Mouse (Mus musculus) kidney, postnatal 36 days (tissue): Measurements from ENCODE around the gene Bcar3.
"Not testable (repeated sequence)": the region's sequence is repeated elsewhere in the genome, so short reads cannot be mapped to it uniquely, and the experiment has no call there.

ENCODE experiments used
- DNase-seq, 2 experiments: peaks; one replicate each; pipeline ENCODE4 v3.0.0; 2021 to 2022; ENCODE audit warnings: mixed read lengths in 2 of 2

Gene Bcar3

DNA sequence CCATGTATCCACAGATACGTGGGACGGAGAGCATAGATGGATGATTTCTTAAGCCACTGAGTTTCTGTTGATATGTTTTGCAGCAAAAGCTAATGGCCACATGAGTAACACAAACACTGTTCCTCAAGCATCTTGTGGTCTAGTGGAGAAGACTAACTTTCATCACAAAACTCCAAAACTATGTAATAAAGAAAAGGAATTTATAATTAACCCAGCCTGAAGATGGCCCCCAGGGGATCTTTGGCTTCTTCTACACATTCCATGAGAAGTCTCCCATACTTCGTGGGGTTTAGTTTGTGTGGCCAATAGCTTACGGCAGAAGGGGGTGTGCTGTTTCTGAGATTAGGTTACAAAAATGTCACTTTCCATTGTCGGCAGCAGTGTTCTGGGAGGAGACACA, 92.5 kb downstream of the Bcar3 start:
- DNase-seq, result no peak

DNA sequence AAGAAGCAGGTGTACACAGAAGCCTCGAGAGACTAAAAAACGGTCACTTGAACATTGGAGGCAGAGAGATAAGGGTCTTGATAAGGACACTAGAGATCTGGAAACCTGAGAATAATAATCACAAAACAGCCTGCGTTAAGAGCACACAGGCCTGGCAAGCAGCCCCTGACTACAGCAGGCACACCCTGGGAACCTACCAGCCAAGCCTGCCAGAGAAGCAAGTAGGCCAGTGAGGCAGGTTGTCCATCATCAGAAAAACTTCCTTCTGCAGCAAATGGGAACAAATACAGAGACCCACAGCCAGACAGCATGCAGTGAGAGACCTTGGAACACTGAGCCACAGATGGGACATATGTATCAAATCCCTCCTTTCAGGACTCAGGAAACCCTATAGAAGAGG, 93.8 kb downstream of the Bcar3 start:
- no peak for DNase-seq

DNA sequence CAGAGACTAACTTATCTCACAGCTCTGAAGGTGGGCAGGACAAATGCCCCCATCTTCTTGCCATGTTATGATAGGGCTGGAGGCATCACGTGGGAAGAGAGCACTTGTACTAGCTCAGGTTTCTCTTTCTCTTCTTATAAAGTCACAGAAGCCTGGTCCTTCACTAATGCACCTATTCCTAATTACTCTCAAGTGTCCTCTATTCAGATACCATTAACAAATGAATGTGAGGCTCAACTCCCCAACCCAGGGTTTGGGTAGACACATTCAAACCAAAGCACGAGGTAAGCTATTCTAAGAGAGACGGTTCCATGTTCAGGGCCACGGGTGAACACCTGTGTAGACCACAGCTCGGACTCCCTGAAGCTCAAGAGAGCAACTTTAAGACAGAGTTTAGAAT, 96.0 kb downstream of the Bcar3 start:
- no peak for DNase-seq

DNA sequence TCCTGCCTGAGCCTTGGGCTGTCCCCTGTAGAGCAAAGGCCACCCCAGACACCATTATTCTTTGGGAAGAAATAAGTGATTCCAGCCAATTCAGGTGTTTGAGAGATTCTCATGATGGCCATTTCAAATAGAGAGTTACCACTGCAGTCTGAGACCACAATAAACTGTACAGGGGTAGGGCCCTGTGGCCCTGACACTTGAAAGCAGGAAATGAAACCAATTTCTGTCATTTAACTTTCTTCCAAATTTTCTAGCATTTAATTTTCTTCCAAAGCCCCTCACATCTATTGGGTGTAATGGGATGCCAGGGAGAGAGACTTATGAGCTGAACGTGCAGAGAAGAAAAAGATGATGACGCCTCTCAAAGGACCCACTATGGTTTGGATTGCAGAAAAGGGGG, 97.2 kb downstream of the Bcar3 start:
- no peak for DNase-seq

DNA sequence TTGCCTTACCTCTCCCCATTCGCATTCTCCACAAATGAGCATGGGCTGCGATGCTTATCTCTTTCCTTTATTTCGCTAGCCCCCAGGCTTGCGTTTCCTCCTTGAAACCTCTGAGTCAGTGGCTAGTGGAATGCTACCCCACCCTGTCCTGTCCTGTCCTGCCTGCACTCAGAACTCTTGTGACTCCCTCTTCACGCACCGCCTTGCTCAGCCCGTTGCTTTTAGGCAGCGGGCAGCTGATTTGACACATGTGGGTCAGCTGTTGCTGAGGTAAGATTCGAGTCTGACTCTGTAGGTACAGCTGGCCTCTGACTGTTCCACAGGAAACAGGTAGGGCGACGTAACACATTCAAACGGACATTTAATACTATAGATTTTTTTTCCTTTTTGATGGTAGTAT, 97.9 kb downstream of the Bcar3 start:
- no peak for DNase-seq

DNA sequence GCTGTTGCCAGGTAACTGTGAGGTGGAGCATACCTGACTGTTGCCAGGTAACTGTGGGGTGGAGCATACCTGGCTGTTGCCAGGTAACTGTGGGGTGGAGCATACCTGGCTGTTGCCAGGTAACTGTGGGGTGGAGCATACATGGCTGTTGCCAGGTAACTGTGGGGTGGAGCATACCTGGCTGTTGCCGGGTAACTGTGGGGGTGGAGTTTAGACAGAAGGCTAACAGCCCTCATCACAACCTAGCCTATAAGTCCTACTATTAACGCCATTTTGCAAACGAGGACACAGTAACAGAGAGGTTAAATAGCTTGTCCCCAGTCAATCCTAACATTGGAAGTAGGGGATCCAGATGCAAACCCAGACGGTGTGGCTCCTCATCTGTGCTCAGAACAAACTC, 99.5 kb downstream of the Bcar3 start:
- DNase-seq, result not testable (repeated sequence)

DNA sequence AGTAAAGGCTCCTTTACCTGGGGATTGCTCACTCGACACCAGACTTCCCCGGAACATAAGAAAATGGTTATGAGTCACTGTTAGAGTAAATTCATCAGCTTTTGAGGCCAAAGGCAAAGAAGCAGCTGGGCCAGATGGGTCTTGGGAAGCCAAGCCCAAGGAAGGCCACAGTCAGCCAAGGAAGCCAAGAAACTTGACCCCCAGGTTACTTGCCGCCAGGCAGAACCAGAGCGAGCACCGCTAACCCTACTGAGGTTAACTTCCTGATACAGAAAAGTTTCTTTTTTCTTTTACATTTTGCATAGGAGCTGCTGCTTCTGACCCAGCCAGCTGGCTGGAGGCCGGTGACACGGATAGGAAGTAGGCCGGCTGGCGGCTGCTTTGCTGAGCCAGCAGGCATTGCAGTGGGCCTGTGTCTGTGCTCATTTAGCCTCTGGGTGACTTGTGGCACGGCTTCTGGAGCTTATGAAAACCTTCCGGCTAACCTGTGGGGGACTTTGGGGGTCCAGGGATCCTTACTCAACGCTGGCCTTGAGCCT, 100.0 kb downstream of the Bcar3 start:
- DNase-seq, result peak in 1 of 2 experiments; percentile 18

DNA sequence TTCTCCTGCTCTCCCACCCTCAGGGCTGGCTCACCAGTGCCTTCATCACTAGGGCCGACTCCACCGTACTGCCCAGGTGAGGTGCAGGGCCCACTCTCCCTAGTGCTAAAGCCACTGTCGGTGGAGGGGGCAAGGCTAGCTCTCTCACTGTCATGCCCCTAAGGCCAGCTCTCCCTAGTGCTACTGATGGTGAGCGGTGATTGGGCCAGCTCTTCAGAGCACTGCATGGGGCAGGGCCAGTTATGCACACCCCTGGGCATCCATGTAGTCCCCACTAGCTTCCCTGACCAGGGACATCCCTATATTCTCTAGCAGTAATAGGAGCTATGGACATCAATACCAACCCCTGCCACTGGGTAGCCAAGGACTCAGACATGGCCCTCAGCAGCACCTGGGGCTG, 103.0 kb downstream of the Bcar3 start:
- DNase-seq, result no peak

DNA sequence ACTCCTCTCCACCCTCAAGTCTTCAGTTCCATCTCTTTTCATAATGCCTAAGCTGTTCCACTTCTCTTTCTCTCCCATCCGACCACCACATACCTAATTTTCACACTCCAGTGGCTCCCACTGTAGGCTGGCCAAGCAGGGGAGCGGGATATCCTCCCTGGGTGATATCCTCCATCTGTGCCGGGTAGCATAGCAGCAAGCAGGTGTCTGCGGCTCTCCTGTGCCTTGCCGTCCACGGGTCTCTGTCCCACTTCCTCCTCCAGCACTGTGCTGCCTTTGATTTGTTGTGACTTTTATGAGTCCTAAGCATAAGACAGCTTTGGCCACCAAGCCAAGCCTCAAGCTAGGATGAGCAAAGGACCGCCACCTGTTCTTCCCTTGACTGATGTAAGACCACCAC, 103.5 kb downstream of the Bcar3 start:
- DNase-seq, result no peak

DNA sequence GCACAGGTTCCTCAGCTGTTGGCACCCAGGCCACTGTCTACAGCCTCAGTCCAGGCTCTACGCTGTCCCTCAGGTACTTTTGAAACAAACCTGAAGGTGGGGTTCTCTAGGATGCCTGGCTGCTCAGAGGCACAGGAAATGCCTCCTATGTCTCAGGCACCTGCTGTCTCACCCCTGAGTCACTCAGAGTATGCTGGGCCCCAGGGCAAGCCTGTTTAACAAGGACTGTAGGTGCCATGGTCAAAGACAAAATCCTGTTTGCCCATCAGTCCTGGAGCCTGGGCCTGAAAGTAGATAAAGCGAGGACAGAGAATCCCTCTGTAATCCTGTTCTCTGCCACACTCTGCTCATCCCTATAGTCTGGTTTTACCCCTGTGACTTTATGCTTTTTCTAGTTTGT, 107.1 kb downstream of the Bcar3 start:
- no peak for DNase-seq

DNA sequence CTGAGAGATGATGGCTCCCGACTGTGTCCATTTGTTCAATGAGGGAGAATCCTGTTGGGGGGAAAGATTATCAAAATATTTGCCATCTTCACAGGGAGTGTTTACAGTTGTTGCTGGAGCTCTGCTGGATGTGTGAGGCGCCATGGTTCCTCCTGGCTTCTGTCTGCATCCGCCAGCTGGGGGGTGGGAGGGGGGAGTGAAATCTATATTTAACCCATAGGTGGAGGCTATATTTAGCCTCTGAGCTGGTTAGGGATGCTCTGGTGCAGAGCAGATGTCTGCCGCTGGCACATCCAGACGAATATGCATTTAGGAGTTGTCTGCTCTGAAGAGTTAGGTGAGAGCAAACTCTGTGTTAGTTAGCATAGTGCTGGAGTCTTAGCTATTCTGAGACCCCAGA, 108.2 kb downstream of the Bcar3 start:
- no peak for DNase-seq

DNA sequence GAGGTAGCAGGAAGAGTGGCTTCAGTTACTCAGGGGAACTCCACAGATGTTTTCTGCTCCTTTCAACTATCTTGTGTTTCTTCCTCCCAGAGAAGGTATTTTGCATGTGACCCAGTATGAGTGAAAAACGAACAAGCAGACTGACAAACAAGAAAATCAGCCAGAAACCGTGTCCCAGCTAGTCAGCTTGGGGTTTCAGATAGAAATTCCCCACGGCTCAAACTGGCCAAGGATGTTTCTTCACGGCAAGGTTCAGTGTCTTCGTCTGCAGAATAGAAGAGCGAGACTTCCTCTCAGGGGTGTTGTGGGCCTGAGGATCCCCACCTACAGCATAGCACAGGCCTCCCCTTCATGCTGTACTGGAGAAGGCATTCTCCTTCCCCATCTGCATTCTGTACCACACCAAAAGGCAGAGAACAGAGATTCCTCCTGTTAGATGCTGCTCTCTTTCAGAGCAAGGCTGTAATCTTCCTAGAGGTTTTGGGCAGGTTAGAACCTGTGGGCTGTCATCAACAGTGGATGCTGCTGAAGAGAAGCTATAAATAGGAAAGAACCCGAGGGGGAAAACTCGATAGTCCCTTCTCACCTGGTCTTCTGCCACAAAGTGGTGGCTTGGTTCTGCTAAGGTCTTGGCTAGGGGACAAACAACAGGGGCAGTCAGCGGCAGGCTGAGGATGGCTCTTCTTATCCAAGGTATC, 110.1 kb downstream of the Bcar3 start:
- DNase-seq, result no peak

DNA sequence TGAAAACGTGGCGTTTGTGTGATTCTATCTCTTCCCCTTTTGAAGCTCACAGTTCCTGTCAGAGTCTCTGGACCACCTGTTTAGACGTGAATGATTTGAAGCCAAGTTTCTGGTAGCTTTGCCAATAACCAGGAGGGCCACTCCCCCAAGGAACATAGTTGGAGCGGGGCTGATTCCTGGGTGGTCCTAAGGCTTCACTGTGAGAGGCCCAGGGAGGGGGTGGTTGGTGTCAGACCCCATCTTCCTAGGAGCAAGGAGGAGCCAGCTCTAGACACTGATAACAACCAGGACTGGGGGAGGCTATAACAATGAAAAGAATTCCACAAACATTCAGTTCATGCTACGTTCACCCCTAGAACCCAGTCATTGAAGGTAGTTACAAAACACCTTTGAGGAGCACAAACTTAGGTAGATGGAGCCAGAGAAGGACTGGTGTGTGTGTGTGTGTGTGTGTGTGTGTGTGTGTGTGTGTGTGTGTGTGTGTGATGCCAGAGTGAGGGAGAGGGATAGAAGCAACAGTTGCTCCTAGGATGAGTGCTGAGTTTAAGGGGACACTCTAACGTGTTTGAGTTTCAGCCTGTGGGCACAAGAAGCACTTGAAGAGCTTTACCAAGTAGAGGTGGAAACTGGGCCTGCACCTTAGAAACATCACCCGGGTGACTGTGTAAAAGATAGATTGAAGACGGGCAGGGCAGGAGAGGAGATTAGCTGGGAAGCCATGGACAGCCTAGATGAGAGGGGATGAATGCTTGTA, 111.4 kb downstream of the Bcar3 start:
- DNase-seq, result no peak

DNA sequence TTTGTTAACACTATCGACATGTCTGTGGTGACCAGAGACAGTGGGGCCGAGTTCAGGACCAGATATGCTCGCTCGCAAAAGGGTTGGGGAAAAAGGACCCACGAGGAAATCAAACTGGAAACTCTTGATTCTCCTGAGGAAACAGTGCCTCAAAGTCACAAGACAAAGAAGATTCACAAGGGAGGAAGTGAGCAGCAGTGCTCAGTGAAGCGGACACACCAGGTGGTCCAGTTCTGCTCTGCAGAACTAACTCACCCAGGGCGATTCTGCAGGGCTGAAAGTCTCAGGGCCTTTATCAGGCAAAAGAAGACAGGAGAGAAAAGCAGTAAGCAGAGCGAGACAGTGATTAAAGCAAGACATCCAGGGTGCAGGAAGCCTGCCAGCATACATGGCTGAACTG, 112.5 kb downstream of the Bcar3 start:
- DNase-seq, result no peak

DNA sequence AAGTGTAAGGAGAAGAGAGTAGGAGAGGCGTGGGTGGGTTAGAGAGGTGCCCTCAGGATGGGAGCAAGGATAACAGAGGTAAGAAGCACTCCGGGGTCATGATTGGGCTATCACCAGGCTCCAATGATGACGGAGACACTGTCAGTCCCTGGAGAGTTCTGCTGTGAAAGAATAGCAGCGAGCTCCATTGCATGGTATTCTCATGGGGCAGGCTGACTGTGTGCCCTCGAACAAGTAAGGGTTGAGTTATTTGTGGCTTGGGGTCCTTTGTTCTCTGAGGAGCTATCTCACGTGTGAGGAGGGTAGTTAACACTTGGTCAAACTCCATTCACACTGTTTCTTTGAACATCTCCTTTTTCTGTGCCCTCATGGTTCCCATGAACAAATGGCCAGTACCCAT, 113.8 kb downstream of the Bcar3 start:
- DNase-seq, result no peak

DNA sequence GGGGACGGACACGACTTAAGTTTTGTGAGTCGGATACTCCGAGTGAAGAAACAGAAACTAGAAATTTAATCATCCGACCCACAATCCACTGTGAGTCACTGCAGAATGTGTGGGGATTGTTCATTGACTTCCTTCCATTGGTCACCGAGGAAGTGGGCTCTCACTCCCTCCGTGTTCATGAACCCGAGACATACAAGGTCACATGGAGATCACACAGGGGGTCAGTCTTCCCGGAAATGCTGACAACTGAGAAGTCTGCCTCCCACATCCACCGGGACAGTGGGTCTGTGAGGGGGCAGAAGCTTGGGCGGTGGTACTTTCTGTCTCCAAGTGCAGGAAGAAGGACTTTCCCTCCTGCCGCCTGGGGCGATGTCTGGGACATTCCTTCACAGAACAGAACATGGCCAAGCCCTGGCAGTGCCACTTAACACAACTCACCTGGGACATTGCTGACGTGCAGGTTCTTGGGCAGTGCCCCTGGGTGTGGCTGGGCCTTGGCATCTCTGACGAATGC, 114.9 kb downstream of the Bcar3 start:
- no peak for DNase-seq

DNA sequence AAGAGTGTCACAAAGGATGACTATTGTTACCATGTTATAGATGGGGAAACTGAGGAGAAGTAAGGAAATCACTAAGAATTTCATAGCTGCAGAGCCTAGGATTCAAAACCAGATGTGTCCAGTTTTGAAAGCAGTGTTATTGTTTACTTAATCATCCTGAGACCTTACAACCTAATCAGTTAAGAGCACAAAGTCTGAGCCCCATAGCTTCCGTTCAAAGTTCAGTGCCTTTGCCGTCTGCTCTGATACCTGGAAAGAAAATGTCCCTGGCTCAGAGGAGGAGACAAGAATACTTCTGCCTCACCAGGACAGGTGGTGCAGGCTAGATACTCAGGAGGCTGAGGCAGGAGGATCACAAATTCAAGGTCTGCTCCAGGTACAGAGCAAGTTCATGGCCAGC, 117.7 kb downstream of the Bcar3 start:
- peak; percentile 12 to 17 for DNase-seq

DNA sequence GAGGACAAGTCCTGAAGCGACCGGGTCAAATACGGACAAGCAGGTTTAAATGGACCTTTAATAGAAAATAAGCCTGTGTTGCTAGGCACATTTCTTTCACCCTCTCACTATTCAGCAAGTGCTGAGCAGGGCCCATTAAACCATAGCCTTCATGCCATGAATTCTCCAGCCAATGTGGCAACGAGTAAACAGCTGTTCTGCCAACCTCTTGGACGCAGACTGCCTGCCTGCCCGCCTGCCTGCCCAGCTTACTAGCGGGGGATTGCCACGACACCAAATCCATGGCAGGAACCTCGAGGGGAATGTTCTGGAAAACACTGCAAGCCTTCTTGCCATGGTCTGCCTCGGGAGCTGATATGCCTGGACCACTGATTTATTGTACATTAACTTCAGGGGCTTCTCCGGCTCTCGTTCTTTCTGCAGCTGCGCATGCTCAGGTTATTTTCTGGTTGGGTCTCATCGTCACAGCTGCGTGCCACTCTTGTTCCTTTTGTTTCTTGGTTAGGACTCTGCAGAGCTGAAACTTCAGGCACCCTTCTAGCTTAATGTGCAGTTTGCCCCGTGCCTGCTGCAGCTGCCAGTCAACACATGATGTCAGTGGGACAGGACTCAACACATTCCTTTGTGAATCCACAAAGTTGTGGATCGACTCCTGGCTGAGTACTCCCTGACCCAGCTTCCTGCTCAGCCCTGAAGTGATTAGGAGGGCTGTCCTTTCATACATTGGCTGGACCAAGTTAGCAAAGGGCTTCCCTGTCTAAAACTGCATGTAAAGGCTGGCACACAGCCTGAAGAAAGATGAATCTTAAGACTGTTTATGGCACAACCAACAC, 120.0 kb downstream of the Bcar3 start:
- DNase-seq, result peak; percentile 38 to 42

DNA sequence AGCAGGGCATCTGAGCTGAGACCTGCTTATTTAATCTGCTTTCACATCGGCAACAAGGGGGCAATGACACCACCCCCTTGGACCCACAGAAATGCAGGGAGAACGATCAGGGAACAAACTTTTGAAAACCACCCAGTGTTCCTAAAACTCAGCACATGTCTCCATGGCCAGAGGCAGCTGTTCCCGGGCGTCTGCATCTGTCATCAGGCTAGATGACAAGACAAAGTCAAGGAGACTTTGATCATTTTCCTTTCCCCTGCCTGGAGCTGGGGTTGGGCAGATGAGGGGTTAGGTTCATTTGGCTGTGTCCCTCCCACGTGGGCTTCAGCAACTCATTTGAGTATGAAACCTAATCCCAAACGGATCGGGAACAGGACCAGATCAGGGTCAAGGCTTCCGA, 120.9 kb downstream of the Bcar3 start:
- DNase-seq, result no peak

DNA sequence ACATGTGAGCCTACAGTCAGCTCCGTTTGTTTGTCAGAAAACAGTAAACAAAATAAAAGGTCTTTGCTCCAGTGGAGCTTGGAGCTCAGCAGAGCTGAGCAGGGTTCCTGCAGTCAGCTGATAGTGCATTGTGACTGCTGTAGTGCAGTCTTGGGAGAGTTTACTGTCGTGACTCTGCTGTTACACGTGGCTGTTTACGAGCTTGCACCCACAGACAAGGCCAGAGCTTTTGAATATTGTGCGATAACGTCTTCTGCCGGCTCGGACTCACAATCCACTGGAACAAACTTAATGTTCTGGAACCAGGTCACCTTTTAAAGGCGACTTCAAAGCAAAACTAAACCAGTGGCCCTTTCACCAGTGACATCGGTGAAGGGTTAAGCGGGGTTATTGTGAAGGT, 123.5 kb downstream of the Bcar3 start:
- DNase-seq, result peak; percentile 15 to 29

DNA sequence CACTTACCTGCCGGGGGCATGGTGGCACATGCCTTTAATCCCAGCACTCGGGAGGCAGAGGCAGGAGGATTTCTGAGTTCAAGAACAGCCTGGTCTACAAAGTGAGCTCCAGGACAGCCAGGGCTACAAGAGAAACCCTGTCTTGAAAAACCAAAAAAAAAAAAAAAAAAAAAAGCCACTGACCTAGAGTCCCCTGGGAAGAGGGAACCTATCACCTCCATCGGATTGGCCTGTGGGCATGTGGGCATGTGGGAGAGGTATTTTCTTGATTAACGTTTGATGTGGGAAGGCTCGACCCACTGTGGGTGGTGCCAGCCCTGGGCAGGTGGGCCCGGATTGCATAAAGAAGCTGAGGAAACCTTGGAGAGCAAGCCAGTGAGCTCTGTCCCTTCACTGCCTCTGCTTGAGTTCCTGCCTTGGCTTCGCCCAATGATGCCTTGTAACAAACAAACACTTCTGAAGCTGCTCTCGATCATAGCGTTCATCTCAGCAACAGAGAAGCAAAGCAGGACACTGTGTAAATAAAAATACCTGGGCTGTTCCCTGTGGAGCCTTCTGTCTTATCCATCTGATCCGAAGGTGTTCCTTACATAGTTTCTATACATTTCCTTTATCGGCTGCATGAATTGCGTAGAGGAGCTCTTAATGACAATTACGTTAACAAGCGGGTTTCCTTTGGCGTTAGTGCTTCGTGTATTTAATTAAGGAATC, 124.8 kb downstream of the Bcar3 start:
- DNase-seq, result no peak

DNA sequence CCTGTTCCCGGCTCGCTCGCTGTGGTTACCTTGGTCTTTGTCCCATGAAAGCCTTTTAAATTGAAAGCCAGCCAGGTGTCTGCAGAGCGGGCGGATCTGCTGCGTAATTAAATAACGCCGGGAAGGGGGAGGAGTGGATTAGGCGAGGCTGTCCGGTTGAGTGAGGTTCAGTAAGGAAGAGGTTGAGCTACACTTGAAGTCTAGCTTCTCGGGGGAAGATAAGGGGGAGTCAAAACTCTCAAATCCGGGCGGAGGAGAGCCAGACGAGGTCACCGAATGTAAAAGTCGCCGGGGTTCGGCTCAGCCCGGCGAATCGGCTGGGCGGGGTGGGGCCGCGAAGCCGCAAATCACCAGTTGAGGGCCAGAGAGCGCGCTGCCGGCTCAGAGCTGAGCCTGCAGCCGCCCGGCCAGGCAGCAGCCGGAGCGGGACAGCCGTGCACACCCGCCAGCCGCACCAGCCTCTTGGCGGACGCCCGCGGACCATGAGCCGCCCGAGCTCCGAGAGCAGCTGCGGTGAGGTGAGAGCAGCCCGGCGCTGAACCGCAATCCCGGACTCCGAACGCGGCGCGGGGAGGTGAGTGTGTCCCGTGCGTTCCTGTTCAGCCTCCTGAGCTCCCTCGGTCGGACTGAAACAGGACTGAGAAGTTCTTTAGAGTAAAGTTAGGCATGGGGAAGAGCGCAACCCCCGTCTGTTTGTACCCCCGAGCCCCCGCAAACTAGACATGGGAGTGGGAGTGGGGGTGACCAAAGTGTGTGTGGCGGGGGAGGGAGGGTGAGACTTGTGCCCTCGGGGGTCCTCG, 125.9 kb downstream of the Bcar3 start:
- DNase-seq, result peak; percentile 81 to 87
